Mouse (Mus musculus) hindbrain, postnatal 0 days (tissue): ENCODE measurements around the gene Rasip1. TPM values are rescaled to one million over a fixed set of nuclear protein-coding genes. Genes with fewer than 3 reads are reported as not detected.
A peak's percentile ranks its signal among the peaks of the same experiment; 100 is the strongest.

Experiments
- ATAC-seq: fragments of 200-750 bp; cut with Nextera tagmentation; 2 replicates; pipeline ENCODE4 v1.8.0; 2017; ENCODE audit warnings: mild to moderate bottlenecking, moderate TSS enrichment, moderate library complexity
- DNase-seq: peaks from one replicate; pipeline ENCODE4 v3.0.0-alpha.2; 2015; ENCODE audit warnings: low spot score
- H3K27ac ChIP-seq: fragments of 300-500 bp; sonication (generic); 2 replicates; pipeline ENCODE4 v1.5.1; 2014; ENCODE audit warnings: mild to moderate bottlenecking
- H3K27me3 ChIP-seq: fragments of 300-500 bp; sonication (generic); 2 replicates; pipeline ENCODE4 v1.6.1; 2014; ENCODE audit warnings: low read length, mixed read lengths; ENCODE audit not compliant: insufficient read depth
- H3K36me3 ChIP-seq: fragments of 300-500 bp; sonication (generic); 2 replicates; pipeline ENCODE4 v1.6.1; 2014; ENCODE audit warnings: low read length, mixed read lengths; ENCODE audit not compliant: insufficient read depth
- H3K4me1 ChIP-seq: fragments of 300-500 bp; sonication (generic); 2 replicates; pipeline ENCODE4 v1.6.1; 2014; ENCODE audit warnings: antibody characterized with exemption, low read length, mixed read lengths; ENCODE audit not compliant: insufficient read depth
- H3K4me2 ChIP-seq: fragments of 300-500 bp; sonication (generic); 2 replicates; pipeline ENCODE4 v1.6.1; 2014; ENCODE audit warnings: low read depth, mild to moderate bottlenecking, low read length, moderate library complexity, mixed read lengths
- H3K4me3 ChIP-seq: fragments of 300-500 bp; sonication (generic); 2 replicates; pipeline ENCODE4 v1.5.1; 2014; ENCODE audit warnings: low read length
- H3K9ac ChIP-seq: fragments of 300-500 bp; sonication (generic); replicated peaks from 2 replicates; pipeline ENCODE4 v1.6.1; 2014; ENCODE audit warnings: mild to moderate bottlenecking, low read length, moderate library complexity, mixed read lengths
- H3K9me3 ChIP-seq: fragments of 300-500 bp; sonication (generic); 2 replicates; pipeline ENCODE4 v1.6.1; 2016; ENCODE audit warnings: low read length, mixed read lengths
- CTCF ChIP-seq: IDR thresholded peaks from 2 replicates; pipeline ENCODE4 v1.5.1; 2016; ENCODE audit warnings: antibody characterized with exemption, control low read depth, low read depth
- WGBS: fragments of 180-500 bp; shearing (Covaris S2); extraction: QIAGEN DNeasy Blood & Tissue Kit; methylation state at CpG from one replicate; pipeline ENCODE4 v1.1.7; 2014; 5-methylcytosine and 5-hydroxymethylcytosine counted together
- polyA plus RNA-seq: library from polyadenylated mRNA; unstranded; fragments of >200 nt; fragmentation: Nextera tagmentation; extraction: Ambion mirVana; gene quantifications from 2 replicates; pipeline ENCODE4 v1.2.1, GENCODE M21; 2015
- total RNA-seq: library from RNA; depleted of rRNA; stranded (reverse); fragments of >200 nt; gene quantifications from 2 replicates; pipeline ENCODE4 v1.2.3, GENCODE M21; 2014

Gene Rasip1
- total and polyA plus RNA-seq, 2 experiments from 2014 or later, result 18.7 to 36.4 TPM

- H3K27ac ChIP-seq, result no peak overlapping the region
- ATAC-seq (peak; percentile 90), DNase-seq (peak; percentile 100)
- H3K9ac ChIP-seq, result peak overlapping the region; percentile 31; the same call in 1 of the 2 replicates
- H3K4me3 ChIP-seq, result peak overlapping the region; percentile 25; the same call in 1 of the 2 replicates
- no peaks in the 10 kb centered on the region for H3K9me3 ChIP-seq
- H3K4me1 ChIP-seq, result peaks cover 22% of the 10 kb centered on the region; the same call in 1 of the 2 replicates
- no peak for TF ChIP-seq CTCF
- peak overlapping the region; percentile 49 for H3K4me2 ChIP-seq
- H3K36me3 ChIP-seq, result no peaks in the 10 kb centered on the region
- H3K27me3 ChIP-seq, result no peaks in the 10 kb centered on the region
- WGBS, result 23% methylated on average over 29 of the region's 29 CpGs
These were observed 11.5 kb downstream of the Rasip1 start for GRCm38 (mm10) chr7:45638623-45639401.

GRCm38 (mm10) chr7:45639561-45640027 lies 12.3 kb downstream of the Rasip1 start, which contains the start of gene Mamstr:
Mamstr (plus strand) TSS chr7:45639977.
- Histone ChIP-seq H3K36me3 (no peaks in the 10 kb centered on the region), H3K4me2 (no peak within 1 kb of the TSS), H3K27ac (no peak within 1 kb of the TSS), H3K9me3 (no peaks in the 10 kb centered on the region), H3K27me3 (no peaks in the 10 kb centered on the region), H3K4me1 (peaks cover 22% of the 10 kb centered on the region; the same call in 1 of the 2 replicates), H3K9ac (no peak within 1 kb of the TSS), H3K4me3 (no peak within 1 kb of the TSS)
- DNase-seq (no peak), ATAC-seq (no peak)
- WGBS, result 27% methylated on average over 19 of the region's 19 CpGs
- no peak for TF ChIP-seq CTCF

- 72% methylated on average over 19 of the region's 19 CpGs for WGBS
- ATAC-seq, result no peak
These were observed 13.1 kb downstream of the Rasip1 start for GRCm38 (mm10) chr7:45640191-45640957.

GRCm38 (mm10) chr7:45641391-45642040 lies 14.2 kb downstream of the Rasip1 start:
- TF ChIP-seq CTCF, result no peak
- H3K9me3 ChIP-seq, result no peaks in the 10 kb centered on the region
- 0 out of 2 replicates have a peak overlapping the region, but pooled peaks have one; percentile 4 for H3K4me3 ChIP-seq
- peak; percentile 63 for DNase-seq
- peak overlapping the region; percentile 1; the same call in 1 of the 2 replicates for H3K27ac ChIP-seq
- no peaks in the 10 kb centered on the region for H3K36me3 ChIP-seq
- peak overlapping the region; percentile 78; the same call in 1 of the 2 replicates for H3K4me2 ChIP-seq
- peaks cover 22% of the 10 kb centered on the region; the same call in 1 of the 2 replicates for H3K4me1 ChIP-seq
- H3K9ac ChIP-seq, result no peak overlapping the region
- H3K27me3 ChIP-seq, result no peaks in the 10 kb centered on the region
- 42% methylated on average over 17 of the region's 17 CpGs for WGBS
- ATAC-seq, result no peak

More at GRCm38 (mm10) chr7:45640191-45640957, 13.1 kb downstream of the Rasip1 start:
- Histone ChIP-seq H3K36me3 (no peaks in the 10 kb centered on the region), H3K4me3 (no peak overlapping the region), H3K27me3 (no peaks in the 10 kb centered on the region), H3K9me3 (no peaks in the 10 kb centered on the region), H3K4me1 (peaks cover 22% of the 10 kb centered on the region; the same call in 1 of the 2 replicates), H3K27ac (no peak overlapping the region), H3K4me2 (no peak overlapping the region), H3K9ac (no peak overlapping the region)
- no peak for TF ChIP-seq CTCF
- DNase-seq, result no peak

- no peak overlapping the region for H3K4me3 ChIP-seq
- H3K4me2 ChIP-seq, result peak overlapping the region; percentile 78; the same call in 1 of the 2 replicates
- H3K9me3 ChIP-seq, result no peaks in the 10 kb centered on the region
- H3K36me3 ChIP-seq, result no peaks in the 10 kb centered on the region
- no peak for ATAC-seq
- peak overlapping the region; percentile 1; the same call in 1 of the 2 replicates for H3K27ac ChIP-seq
- peaks cover 22% of the 10 kb centered on the region; the same call in 1 of the 2 replicates for H3K4me1 ChIP-seq
- H3K27me3 ChIP-seq, result no peaks in the 10 kb centered on the region
- no peak for TF ChIP-seq CTCF
- no peak overlapping the region for H3K9ac ChIP-seq
- WGBS, result 73% methylated on average over 5 of the region's 5 CpGs
- no peak for DNase-seq
These were observed 14.8 kb downstream of the Rasip1 start for GRCm38 (mm10) chr7:45642083-45642482.
